Mouse (Mus musculus) ES-E14 (cell line): ENCODE measurements around the gene Mbd3.

Source experiments
- CHD2 ChIP-seq: IDR thresholded peaks from 2 replicates; pipeline ENCODE4 v1.6.1; 2014; ENCODE audit warnings: mild to moderate bottlenecking, low read depth, low read length, inconsistent platforms
- ZC3H11A ChIP-seq: IDR thresholded peaks from 2 replicates; pipeline ENCODE4 v1.6.1; 2012; ENCODE audit warnings: low read depth, mild to moderate bottlenecking, inconsistent platforms, low read length, borderline replicate concordance
- ZNF384 ChIP-seq: IDR thresholded peaks from 2 replicates; pipeline ENCODE4 v1.6.1; 2012; ENCODE audit warnings: low read depth, low read length, inconsistent platforms

GRCm38 (mm10) chr10:80431570-80432386, 32.4 kb upstream of the Mbd3 start:
- TF ChIP-seq ZNF384: no peak
- TF ChIP-seq CHD2: no peak
- TF ChIP-seq ZC3H11A: no peak
